Mouse (Mus musculus) myocyte (in vitro differentiated cells): ENCODE measurements around the gene Irak2. TPM values are rescaled to one million over a fixed set of nuclear protein-coding genes. Genes with fewer than 3 reads are reported as not detected.
A peak's percentile ranks its signal among the peaks of the same experiment; 100 is the strongest.

ENCODE experiments used
- H3K27me3 ChIP-seq: one replicate; pipeline ENCODE4 v1.6.1; 2011; ENCODE audit not compliant: control insufficient read depth, insufficient read depth, insufficient read length
- H3K36me3 ChIP-seq: one replicate; pipeline ENCODE4 v1.6.1; 2011; ENCODE audit not compliant: control insufficient read depth, insufficient read depth
- H3K4me2 ChIP-seq: one replicate; pipeline ENCODE4 v1.6.1; 2011; ENCODE audit warnings: low read depth, control low read depth
- H3K4me3 ChIP-seq: one replicate; pipeline ENCODE4 v1.5.1; 2011; ENCODE audit warnings: mild to moderate bottlenecking, control low read depth, moderate library complexity
- H3K79me2 ChIP-seq: one replicate; pipeline ENCODE4 v1.6.1; 2011; ENCODE audit not compliant: control insufficient read depth, insufficient read depth
- H3ac ChIP-seq: one replicate; pipeline ENCODE4 v1.6.1; 2011; ENCODE audit not compliant: control insufficient read depth, insufficient read length
- CEBPB ChIP-seq: IDR thresholded peaks from 2 replicates; pipeline ENCODE4 v1.6.1; 2011; ENCODE audit warnings: mild to moderate bottlenecking, moderate library complexity; ENCODE audit not compliant: poor library complexity, insufficient read depth, severe bottlenecking
- E2F4 ChIP-seq: IDR thresholded peaks from one replicate; pipeline ENCODE4 v1.6.1; 2011; ENCODE audit warnings: mild to moderate bottlenecking, control low read depth, moderate library complexity; ENCODE audit not compliant: insufficient read depth
- MAX ChIP-seq: IDR thresholded peaks from one replicate; pipeline ENCODE4 v1.6.1; 2011; ENCODE audit warnings: low read depth, mild to moderate bottlenecking, control low read depth
- MYOD1 ChIP-seq, 3 experiments: IDR thresholded peaks; one replicate each; pipeline ENCODE4 v1.6.1; 2011; ENCODE audit warnings: control low read depth in 2 of 3, low read depth in 2 of 3, mild to moderate bottlenecking in 2 of 3, moderate library complexity in 1 of 3; ENCODE audit not compliant: insufficient read length in 2 of 3, control insufficient read depth in 1 of 3
- MYOG ChIP-seq, 3 experiments: IDR thresholded peaks; one replicate each; pipeline ENCODE4 v1.6.1; 2011; ENCODE audit warnings: control low read depth in 2 of 3, low read depth in 2 of 3, mild to moderate bottlenecking in 2 of 3; ENCODE audit not compliant: insufficient read length in 2 of 3, control insufficient read depth in 1 of 3, insufficient read depth in 1 of 3
- POLR2A ChIP-seq: IDR thresholded peaks from one replicate; pipeline ENCODE4 v1.6.1; 2011; ENCODE audit warnings: low read depth, mild to moderate bottlenecking, control low read depth, moderate library complexity; ENCODE audit not compliant: insufficient read length
- POLR2AphosphoS2 ChIP-seq: IDR thresholded peaks from one replicate; pipeline ENCODE4 v1.6.1; 2011; ENCODE audit warnings: low read depth, control low read depth; ENCODE audit not compliant: insufficient read length
- REST ChIP-seq: IDR thresholded peaks from one replicate; pipeline ENCODE4 v1.6.1; 2011; ENCODE audit warnings: mild to moderate bottlenecking, control low read depth, moderate library complexity; ENCODE audit not compliant: insufficient read depth, insufficient read length
- SRF ChIP-seq: IDR thresholded peaks from one replicate; pipeline ENCODE4 v1.6.1; 2011; ENCODE audit warnings: low read depth; ENCODE audit not compliant: control insufficient read depth, insufficient read length
- TCF12 ChIP-seq: IDR thresholded peaks from one replicate; pipeline ENCODE4 v1.6.1; 2011; ENCODE audit warnings: mild to moderate bottlenecking, control low read depth; ENCODE audit not compliant: poor library complexity, insufficient read depth, severe bottlenecking
- TCF3 ChIP-seq: IDR thresholded peaks from one replicate; pipeline ENCODE4 v1.6.1; 2011; ENCODE audit warnings: low read depth, control low read depth; ENCODE audit not compliant: insufficient read length
- USF1 ChIP-seq: IDR thresholded peaks from one replicate; pipeline ENCODE4 v1.6.1; 2011; ENCODE audit warnings: low read depth, mild to moderate bottlenecking, control low read depth, moderate library complexity
- polyA plus RNA-seq: library from polyadenylated mRNA; unstranded; fragments of >200 nt; fragmentation: generic; extraction: Trizol; gene quantifications from one replicate; pipeline ENCODE4 v1.2.1, GENCODE M21; 2012; ENCODE audit warnings: missing spikeins

Irak2 gene
- polyA plus RNA-seq, 1 experiment: 17.0 TPM

DNA sequence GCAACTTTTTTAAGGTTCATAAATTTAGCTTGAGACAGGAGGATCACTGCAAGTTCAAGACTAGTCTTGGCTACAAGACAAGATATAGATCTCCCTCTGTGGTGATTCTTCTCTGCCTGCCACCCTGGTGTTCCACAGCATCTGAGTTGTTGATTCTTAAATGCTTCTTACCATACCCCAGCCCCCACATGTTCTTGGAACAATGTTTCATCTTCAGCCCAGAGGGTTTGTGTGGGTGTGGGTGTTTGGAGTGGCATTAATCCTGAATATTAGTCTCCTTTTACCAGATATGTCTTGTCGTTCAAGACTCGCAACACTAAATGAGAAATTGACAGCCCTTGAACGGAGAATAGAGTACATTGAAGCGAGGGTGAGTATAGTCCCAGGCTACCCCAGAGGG, 22.8 kb upstream of the Irak2 start:
- Histone ChIP-seq H3K79me2 (peaks cover 45% of the 10 kb centered on the region), H3ac (no peak overlapping the region), H3K4me3 (no peak overlapping the region), H3K27me3 (no peaks in the 10 kb centered on the region), H3K36me3 (peaks cover 28% of the 10 kb centered on the region), H3K4me2 (no peak overlapping the region)
- TF ChIP-seq MYOD1 (IDR thresholded peaks at IDR 0.05; ENCODE audit: control insufficient read depth in 1 of 3, insufficient read length in 2 of 3, low read depth in 2 of 3) (no peak), SRF (no peak), USF1 (no peak)

DNA sequence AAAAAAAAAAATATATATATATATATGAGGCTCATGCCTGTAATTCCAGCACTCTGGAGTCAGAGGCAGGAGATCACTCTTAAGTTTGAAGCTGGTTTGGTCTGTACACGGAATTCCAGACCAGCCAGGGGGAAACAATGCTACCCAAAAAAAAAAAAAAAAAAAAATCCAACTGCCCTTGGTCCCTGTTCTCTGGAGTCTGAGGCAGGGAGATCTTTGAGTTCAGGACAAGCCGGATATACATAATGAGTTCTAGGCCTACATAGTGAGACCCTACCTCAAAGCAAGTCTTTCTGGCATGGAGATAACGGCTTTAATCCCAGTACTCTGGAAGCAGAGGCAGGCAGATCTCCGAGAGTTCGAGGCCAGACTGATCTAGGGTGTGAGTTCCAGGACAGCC, 14.9 kb upstream of the Irak2 start:
- H3K4me3 ChIP-seq: peak overlapping the region; percentile 76

DNA sequence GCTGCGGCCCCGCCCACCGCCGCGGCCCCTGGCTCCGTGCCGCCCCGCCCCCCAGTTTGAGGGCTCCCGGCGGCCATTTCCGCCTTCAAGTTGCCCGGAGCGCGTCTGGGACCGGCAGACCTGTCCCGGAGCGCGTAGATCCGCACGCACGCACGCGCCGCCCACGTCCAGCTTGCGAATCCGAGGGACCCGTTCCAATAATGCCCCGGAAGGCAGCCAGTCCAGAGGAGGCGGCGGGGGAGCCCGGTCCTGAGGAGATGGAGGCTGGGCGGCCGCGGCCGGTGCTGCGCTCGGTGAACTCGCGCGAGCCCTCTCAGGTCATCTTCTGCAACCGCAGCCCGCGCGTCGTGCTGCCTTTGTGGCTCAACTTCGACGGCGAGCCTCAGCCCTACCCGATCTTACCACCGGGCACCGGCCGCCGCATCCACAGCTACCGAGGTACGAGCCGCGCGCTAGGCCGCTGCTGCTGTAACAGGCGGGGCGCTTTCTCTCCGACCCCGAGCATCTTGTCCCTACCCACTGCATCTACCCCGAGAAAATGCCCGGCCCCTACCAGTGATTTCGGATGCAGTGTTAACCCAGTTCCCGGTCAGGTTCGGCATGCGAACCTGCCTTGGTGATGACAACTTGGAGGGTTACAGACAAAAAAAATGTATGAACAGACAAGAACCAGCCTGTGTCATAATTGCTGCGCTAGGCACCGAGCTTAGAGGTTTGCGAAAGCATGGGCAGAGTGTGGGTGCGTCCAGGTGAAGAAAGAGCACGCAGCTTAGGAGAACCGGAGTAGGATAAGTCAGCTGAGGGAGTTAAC, 14.1 kb upstream of the Irak2 start, which contains the start of gene Vhl:
Gene Vhl, plus strand, starts transcription at position 19 of the 811 bp plus-strand sequence.
- Histone ChIP-seq H3K4me2 (peak within 1 kb of the TSS; percentile 91), H3K79me2 (peaks cover 27% of the 10 kb centered on the region), H3K4me3 (peak within 1 kb of the TSS; percentile 76), H3K36me3 (peaks cover 7% of the 10 kb centered on the region), H3K27me3 (no peaks in the 10 kb centered on the region), H3ac (peak within 1 kb of the TSS; percentile 43)
- TF ChIP-seq POLR2AphosphoS2 (no peak), TCF12 (no peak), POLR2A (peak; percentile 79), REST (no peak), USF1 (no peak), TCF3 (no peak), MYOG (IDR thresholded peaks at IDR 0.05; ENCODE audit: control insufficient read depth in 1 of 3, insufficient read depth in 1 of 3, insufficient read length in 2 of 3, low read depth in 2 of 3) (peak in 1 of 3 experiments; percentile 7), CEBPB (no peak), E2F4 (no peak), MYOD1 (IDR thresholded peaks at IDR 0.05; ENCODE audit: control insufficient read depth in 1 of 3, insufficient read length in 2 of 3, low read depth in 2 of 3) (no peak), SRF (no peak), MAX (no peak)

More for the DNA sequence above, 14.9 kb upstream of the Irak2 start:
- peak overlapping the region; percentile 76 for H3K4me2 ChIP-seq
- no peaks in the 10 kb centered on the region for H3K27me3 ChIP-seq
- H3K79me2 ChIP-seq: peaks cover 27% of the 10 kb centered on the region
- peaks cover 7% of the 10 kb centered on the region for H3K36me3 ChIP-seq
- H3ac ChIP-seq: peak overlapping the region; percentile 43
- TF ChIP-seq MYOD1 (IDR thresholded peaks at IDR 0.05; ENCODE audit: control insufficient read depth in 1 of 3, insufficient read length in 2 of 3, low read depth in 2 of 3) (no peak), SRF (no peak), REST (no peak), POLR2AphosphoS2 (no peak), CEBPB (no peak), TCF3 (no peak), USF1 (no peak), POLR2A (no peak), TCF12 (no peak), MYOG (IDR thresholded peaks at IDR 0.05; ENCODE audit: control insufficient read depth in 1 of 3, insufficient read depth in 1 of 3, insufficient read length in 2 of 3, low read depth in 2 of 3) (no peak), E2F4 (no peak)

DNA sequence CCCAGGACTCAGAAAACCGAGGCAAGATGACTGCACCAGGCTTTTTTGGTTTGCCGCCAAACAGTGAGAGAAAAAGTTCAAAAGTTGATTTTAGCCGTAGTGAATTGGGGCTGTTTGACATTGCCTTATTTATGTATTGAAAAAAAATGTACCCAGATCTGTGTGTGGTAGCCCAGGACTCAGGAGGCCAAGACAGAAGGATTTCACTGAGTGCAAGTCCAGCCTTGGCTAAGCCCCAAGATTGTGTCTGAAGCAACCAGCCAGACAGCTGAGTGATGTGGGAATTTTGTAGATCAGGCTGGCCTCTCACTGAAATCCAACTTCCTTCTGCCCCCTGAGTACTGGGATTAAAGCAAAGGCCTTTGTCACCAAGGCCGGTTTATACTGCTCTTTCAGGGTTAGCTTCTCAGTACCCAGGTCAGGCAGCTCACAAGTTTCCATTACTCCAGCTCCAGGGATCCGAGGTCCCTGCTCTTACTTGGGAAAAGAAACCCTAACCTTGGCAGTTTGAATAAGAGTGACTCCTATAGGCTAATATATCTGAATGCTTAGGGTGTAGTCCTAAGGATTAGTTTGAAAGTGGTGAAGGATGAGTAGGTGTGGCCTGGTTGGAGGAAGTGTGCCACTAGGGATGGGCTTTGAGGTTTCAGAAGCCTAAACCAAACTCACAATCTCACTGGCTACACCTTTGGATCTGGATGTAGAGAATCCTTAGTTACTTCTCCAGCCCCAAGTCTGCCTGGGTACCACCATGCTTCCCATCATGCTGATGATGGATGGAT, 13.1 kb upstream of the Irak2 start:
- peak overlapping the region; percentile 43 for H3ac ChIP-seq
- H3K27me3 ChIP-seq: no peaks in the 10 kb centered on the region
- no peak for TF ChIP-seq CEBPB
- no peak for TF ChIP-seq TCF3
- TF ChIP-seq POLR2A: no peak
- no peak for TF ChIP-seq E2F4
- no peak for TF ChIP-seq MYOD1 (IDR thresholded peaks at IDR 0.05; ENCODE audit: control insufficient read depth in 1 of 3, insufficient read length in 2 of 3, low read depth in 2 of 3)
- no peak for TF ChIP-seq POLR2AphosphoS2
- TF ChIP-seq TCF12: no peak
- no peak for TF ChIP-seq MYOG (IDR thresholded peaks at IDR 0.05; ENCODE audit: control insufficient read depth in 1 of 3, insufficient read depth in 1 of 3, insufficient read length in 2 of 3, low read depth in 2 of 3)
- TF ChIP-seq SRF: no peak
- TF ChIP-seq MAX: no peak
- no peak for TF ChIP-seq USF1
- no peak for TF ChIP-seq REST
- H3K4me3 ChIP-seq: peak overlapping the region; percentile 76
- peaks cover 15% of the 10 kb centered on the region for H3K36me3 ChIP-seq
- peaks cover 27% of the 10 kb centered on the region for H3K79me2 ChIP-seq
- H3K4me2 ChIP-seq: peak overlapping the region; percentile 91
